In genomic region chr2:130525480-130525879, GRCm38 (mm10) we compare ENCODE assay signal across 11 mouse cellular contexts. TPM values are rescaled to one million over a fixed set of nuclear protein-coding genes. Genes with fewer than 3 reads are reported as not detected.
"Had no signal": no experiment of that assay in that cellular context is flagged by ENCODE, and none has a peak within 500 bp of the region (broad histone marks: within the 10 kb centered on the region; RNA-seq: fewer than 3 reads in every experiment).

No protein-coding gene starts in this region.

RNA-seq across cellular contexts. Expression of gene Oxt, which starts 50.5 kb away (rescaled TPM):
- total RNA-seq: neutrophil, adult 5-6 weeks had no signal
- polyA plus RNA-seq: neural tube, embryonic 14.5 days; neural tube, embryonic 15.5 days; small intestine, adult 2 months; stomach, embryonic 14.5 days; stomach, embryonic 15.5 days; stomach, embryonic 16.5 days; stomach, postnatal 0 days; testis, adult 2 months; urinary bladder, adult 2 months had no signal

RNA-seq across cellular contexts. Expression of gene Avp, which starts 56.9 kb away (rescaled TPM):
- total RNA-seq: neutrophil, adult 5-6 weeks had no signal
- polyA plus RNA-seq: neural tube, embryonic 15.5 days; small intestine, adult 2 months; spleen, adult 2 months; stomach, embryonic 14.5 days; stomach, embryonic 15.5 days; stomach, embryonic 16.5 days; testis, adult 2 months; urinary bladder, adult 2 months had no signal
